Mouse (Mus musculus) stomach, postnatal 0 days (tissue): ENCODE data around the gene Ormdl1. TPM values are rescaled to one million over a fixed set of nuclear protein-coding genes. Genes with fewer than 3 reads are reported as not detected.
A peak's percentile ranks its signal among the peaks of the same experiment; 100 is the strongest.
"Not testable (repeated sequence)": the region's sequence is repeated elsewhere in the genome, so short reads cannot be mapped to it uniquely, and the experiment has no call there.

Experiments
- ATAC-seq: fragments of 200-750 bp; cut with Nextera tagmentation; 2 replicates; pipeline ENCODE4 v1.8.0; 2017; ENCODE audit not compliant: low FRiP score, low TSS enrichment
- DNase-seq: peaks from one replicate; pipeline ENCODE4 v3.0.0-alpha.2; 2016; ENCODE audit warnings: low spot score
- H3K27ac ChIP-seq: fragments of 300-500 bp; sonication (generic); replicated peaks from 2 replicates; pipeline ENCODE4 v1.5.1; 2014; ENCODE audit warnings: mild to moderate bottlenecking, control low read depth
- H3K27me3 ChIP-seq: fragments of 300-500 bp; sonication (generic); 2 replicates; pipeline ENCODE4 v1.6.1; 2014; ENCODE audit warnings: low read length; ENCODE audit not compliant: control insufficient read depth, insufficient read depth
- H3K36me3 ChIP-seq: fragments of 300-500 bp; sonication (generic); 2 replicates; pipeline ENCODE4 v1.6.1; 2014; ENCODE audit warnings: low read length, mixed read lengths; ENCODE audit not compliant: control insufficient read depth, insufficient read depth
- H3K4me1 ChIP-seq: fragments of 300-500 bp; sonication (generic); replicated peaks from 2 replicates; pipeline ENCODE4 v1.6.1; 2014; ENCODE audit warnings: antibody characterized with exemption; ENCODE audit not compliant: control insufficient read depth, insufficient read depth
- H3K4me2 ChIP-seq: fragments of 300-500 bp; sonication (generic); replicated peaks from 2 replicates; pipeline ENCODE4 v1.6.1; 2014; ENCODE audit warnings: low read depth, mild to moderate bottlenecking, control low read depth, moderate library complexity
- H3K4me3 ChIP-seq: fragments of 300-500 bp; sonication (generic); 2 replicates; pipeline ENCODE4 v1.5.1; 2014; ENCODE audit warnings: low read depth, low read length, control low read depth
- H3K9ac ChIP-seq: fragments of 300-500 bp; sonication (generic); 2 replicates; pipeline ENCODE4 v1.6.1; 2014; ENCODE audit warnings: mild to moderate bottlenecking, low read length, control low read depth, mixed read lengths
- H3K9me3 ChIP-seq: fragments of 300-500 bp; sonication (generic); 2 replicates; pipeline ENCODE4 v1.6.1; 2016; ENCODE audit warnings: low read length; ENCODE audit not compliant: control insufficient read depth
- CTCF ChIP-seq: IDR thresholded peaks from 2 replicates; pipeline ENCODE4 v1.5.1; 2016; ENCODE audit warnings: antibody characterized with exemption, low read depth, mild to moderate bottlenecking, moderate library complexity
- EP300 ChIP-seq: optimal IDR thresholded peaks from 2 replicates; pipeline ENCODE3; 2016; ENCODE audit warnings: antibody characterized with exemption
- WGBS: fragments of 180-500 bp; shearing (Covaris S2); extraction: QIAGEN DNeasy Blood & Tissue Kit; methylation state at CpG from one replicate; pipeline ENCODE4 v1.1.7; 2014; 5-methylcytosine and 5-hydroxymethylcytosine counted together
- polyA plus RNA-seq: library from polyadenylated mRNA; unstranded; fragments of >200 nt; fragmentation: Nextera tagmentation; extraction: Ambion mirVana; gene quantifications from 2 replicates; pipeline ENCODE4 v1.2.1, GENCODE M21; 2015

Ormdl1 gene
- polyA plus RNA-seq, 1 experiment from 2014 or later = 29.6 TPM

DNA sequence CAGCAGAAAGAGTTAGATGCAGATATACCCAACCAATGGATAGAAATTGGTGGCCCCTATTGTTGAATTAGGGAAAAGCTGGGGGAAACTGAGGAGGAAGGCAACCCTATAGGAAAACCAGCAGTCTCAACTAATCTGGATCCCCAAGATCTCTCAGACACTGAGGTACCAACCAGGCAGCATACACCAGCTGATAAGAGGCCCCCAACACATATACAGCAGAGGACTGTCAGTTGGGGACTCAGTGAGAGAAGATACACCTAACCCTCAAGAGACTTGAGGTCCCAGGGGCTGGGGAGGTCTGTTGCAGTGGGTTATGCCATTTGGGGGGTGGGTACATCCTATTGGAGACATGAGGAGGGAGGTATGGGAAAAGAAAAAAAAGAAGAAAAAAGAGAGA lies 38.6 kb downstream of the Ormdl1 start:
- H3K4me2 ChIP-seq = no peak overlapping the region
- no peak overlapping the region for H3K27ac ChIP-seq
- no peak overlapping the region for H3K4me3 ChIP-seq
- no peak for DNase-seq
- H3K9me3 ChIP-seq = no peaks in the 10 kb centered on the region
- no peak for ATAC-seq
- H3K36me3 ChIP-seq = no peaks in the 10 kb centered on the region
- no peaks in the 10 kb centered on the region for H3K27me3 ChIP-seq
- no peak overlapping the region for H3K9ac ChIP-seq
- no peaks in the 10 kb centered on the region for H3K4me1 ChIP-seq
- no peak for TF ChIP-seq CTCF
- no peak for TF ChIP-seq EP300

- H3K4me2 ChIP-seq, H3K4me3 ChIP-seq, H3K4me1 ChIP-seq, H3K9ac ChIP-seq, H3K36me3 ChIP-seq, ATAC-seq, H3K27me3 ChIP-seq, H3K9me3 ChIP-seq, DNase-seq, H3K27ac ChIP-seq: not testable (repeated sequence)
- WGBS = 65% methylated on average over 2 of the region's 2 CpGs
Observed at GRCm38 (mm10) chr1:53337403-53337802, 40.5 kb downstream of the Ormdl1 start.

DNA sequence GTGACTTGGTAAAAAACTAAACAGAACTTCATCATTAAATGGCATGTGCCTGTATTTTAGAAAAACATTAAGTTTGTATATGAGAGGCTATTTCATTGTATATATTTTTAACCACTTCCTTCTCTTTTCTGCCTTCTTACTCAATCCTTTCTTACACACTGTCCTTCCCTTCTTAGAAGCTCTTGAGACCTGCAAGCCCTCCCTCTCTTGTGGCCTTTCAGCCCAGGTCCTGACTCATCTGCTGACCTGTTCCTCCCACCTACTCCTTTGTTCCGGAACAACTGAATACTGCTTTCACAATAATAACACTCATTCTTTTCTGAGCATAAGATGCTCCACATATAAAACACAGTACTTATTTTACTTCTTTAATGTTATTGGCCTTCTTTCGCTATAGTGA lies 44.2 kb downstream of the Ormdl1 start:
- Histone ChIP-seq H3K4me2 (no peak overlapping the region), H3K27me3 (no peaks in the 10 kb centered on the region), H3K36me3 (0 out of 2 replicates have a peak, but pooled peaks cover 2% of the 10 kb centered on the region), H3K4me1 (no peaks in the 10 kb centered on the region), H3K27ac (no peak overlapping the region), H3K9me3 (no peaks in the 10 kb centered on the region), H3K9ac (no peak overlapping the region), H3K4me3 (no peak overlapping the region)
- ATAC-seq = no peak
- DNase-seq = no peak
- TF ChIP-seq EP300 = no peak
- TF ChIP-seq CTCF = no peak
- WGBS = 98% methylated on average over 2 of the region's 2 CpGs

DNA sequence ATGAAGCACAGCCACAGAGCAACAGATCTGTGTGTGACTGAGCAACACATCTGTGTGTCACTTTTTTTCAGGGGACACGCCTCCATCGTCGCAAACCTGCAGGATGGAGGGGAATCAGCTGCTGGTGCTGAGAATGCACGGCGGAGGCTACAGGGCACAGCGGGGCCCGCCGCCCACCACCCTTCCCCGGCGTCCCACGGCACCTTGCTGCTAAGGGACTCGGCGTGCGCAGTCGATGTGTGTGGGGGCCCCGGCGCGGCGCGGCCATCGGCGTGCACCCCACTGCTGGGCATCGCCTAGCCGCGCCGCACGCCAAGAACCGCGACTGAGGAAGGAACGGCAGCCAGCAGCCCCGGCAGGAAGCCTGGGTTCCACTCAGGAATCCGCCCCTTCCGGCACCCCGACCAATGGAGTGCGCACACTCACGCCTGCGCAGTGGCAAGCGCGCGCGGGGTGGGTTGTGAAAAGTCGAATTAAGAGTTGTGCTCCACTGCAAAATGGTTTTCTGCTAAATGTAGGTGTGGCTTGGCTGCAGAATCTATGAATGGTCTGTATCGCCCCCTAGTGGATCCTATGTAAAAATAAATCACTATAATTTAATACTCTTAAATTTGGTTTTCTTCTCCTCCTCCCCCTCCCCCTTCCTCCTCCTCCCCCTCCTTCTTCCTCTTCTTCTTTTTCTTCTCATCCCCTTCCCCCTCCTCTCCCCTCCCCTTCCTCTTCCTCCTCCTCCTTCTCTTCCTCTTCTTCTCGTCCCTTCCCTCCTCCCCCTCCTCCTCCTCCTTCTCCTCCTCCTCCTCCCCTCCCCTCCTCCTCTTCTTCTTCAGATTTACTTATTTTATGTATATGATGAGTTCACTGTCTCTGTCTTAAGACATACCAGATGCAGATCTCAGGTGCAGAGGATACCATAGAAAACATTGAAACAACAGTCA lies 55.7 kb downstream of the Ormdl1 start, which contains the start of the genes Asdurf, Gm28551 and Asnsd1:
Asdurf (minus strand) TSS at position 293 of the 935 bp plus-strand sequence.
Gm28551 (minus strand) TSS at position 341 of the 935 bp plus-strand sequence.
Asnsd1 (minus strand) TSS at position 426 of the 935 bp plus-strand sequence.
- ATAC-seq (peak; percentile 100), DNase-seq (peak; percentile 98)
- Histone ChIP-seq H3K4me1 (no peaks in the 10 kb centered on the region), H3K4me3 (peak within 1 kb of the TSS; percentile 87), H3K36me3 (peaks cover 5% of the 10 kb centered on the region), H3K27ac (peak within 1 kb of the TSS; percentile 88), H3K9ac (peak within 1 kb of the TSS; percentile 87), H3K9me3 (no peaks in the 10 kb centered on the region), H3K4me2 (peak within 1 kb of the TSS; percentile 60), H3K27me3 (no peaks in the 10 kb centered on the region)
- TF ChIP-seq CTCF (peak; percentile 78), EP300 (no peak)
- WGBS = under 1% methylated on average over 40 of the region's 44 CpGs

- ATAC-seq = no peak
- no peaks in the 10 kb centered on the region for H3K4me1 ChIP-seq
- H3K4me3 ChIP-seq = no peak overlapping the region
- H3K36me3 ChIP-seq = no peaks in the 10 kb centered on the region
- H3K27ac ChIP-seq = no peak overlapping the region
- H3K9ac ChIP-seq = no peak overlapping the region
- H3K4me2 ChIP-seq = no peak overlapping the region
- H3K9me3 ChIP-seq = no peaks in the 10 kb centered on the region
- TF ChIP-seq EP300 = no peak
- TF ChIP-seq CTCF = no peak
- no peaks in the 10 kb centered on the region for H3K27me3 ChIP-seq
- no peak for DNase-seq
Observed at GRCm38 (mm10) chr1:53358988-53359387, 62.1 kb downstream of the Ormdl1 start.

Other genes starting within 250 kb of the Ormdl1 start
- 0.25 and 0.80 TPM in 2 replicates for gene Mstn, start 235.5 kb upstream of the Ormdl1 start, polyA plus RNA-seq
- not detected in 2 replicates for gene 1700019A02Rik, start 109.5 kb upstream of the Ormdl1 start, polyA plus RNA-seq
- 4.7 TPM in 2 replicates for gene Pms1, start 77 bp upstream of the Ormdl1 start, polyA plus RNA-seq
- 0.23 TPM in 1 of 2 replicates, not detected in the other for gene Gm28778, start within 50 bp of the Ormdl1 start, polyA plus RNA-seq
- gene Osgepl1, start 16.5 kb downstream of the Ormdl1 start, polyA plus RNA-seq = 15.7 and 16.7 TPM in 2 replicates
- 2.8 and 13.4 TPM in 2 replicates for gene Asdurf, start 55.5 kb downstream of the Ormdl1 start, polyA plus RNA-seq
- 0.27 and 0.35 TPM in 2 replicates for gene Gm28551, start 55.6 kb downstream of the Ormdl1 start, polyA plus RNA-seq
- gene Asnsd1, start 55.7 kb downstream of the Ormdl1 start, polyA plus RNA-seq = 44.0 and 48.8 TPM in 2 replicates